Mouse (Mus musculus): ENCODE results near the gene Mfsd6. TPM values are rescaled to one million over a fixed set of nuclear protein-coding genes. Genes with fewer than 3 reads are reported as not detected.
A peak's percentile ranks its signal among the peaks of the same experiment; 100 is the strongest.

The Mfsd6 gene
- polyA plus RNA-seq, 1 experiment from 2014 or later = 12.1 TPM

DNA sequence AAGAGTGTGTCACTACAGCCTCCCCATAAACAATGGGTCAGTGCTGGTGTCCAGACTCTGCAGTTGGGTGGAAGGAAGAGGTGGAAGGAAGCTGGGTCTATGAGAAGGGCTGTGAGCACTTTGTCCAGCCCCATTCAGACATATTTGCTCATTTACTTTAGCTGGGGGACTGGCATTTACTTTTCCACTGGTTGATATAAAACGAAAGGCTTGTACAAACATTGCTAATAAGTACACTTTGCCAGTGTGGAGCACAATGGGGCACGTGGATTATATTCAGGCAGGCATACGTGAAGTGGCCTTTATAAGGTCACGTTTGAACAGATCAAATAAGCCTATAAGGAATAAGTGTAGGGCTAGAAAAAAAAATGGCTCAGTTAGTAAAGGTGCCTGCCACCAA, 43.7 kb downstream of the Mfsd6 start:
- 65% methylated on average over 4 of the region's 4 CpGs for WGBS
- Histone ChIP-seq H3K9me3 (replicated peaks; ENCODE audit: control insufficient read depth, low read length, poor library complexity, severe bottlenecking) (no peaks in the 10 kb centered on the region), H3K4me2 (ENCODE audit: low read length) (no peak overlapping the region), H3K4me3 (ENCODE audit: low read depth, low read length) (no peak overlapping the region), H3K4me1 (ENCODE audit: control insufficient read depth, insufficient read depth, low read length) (no peaks in the 10 kb centered on the region), H3K27me3 (ENCODE audit: control insufficient read depth, insufficient read depth, low read depth, low read length) (no peaks in the 10 kb centered on the region), H3K27ac (ENCODE audit: low read length) (no peak overlapping the region), H3K36me3 (ENCODE audit: control insufficient read depth, insufficient read depth, low read length) (no peaks in the 10 kb centered on the region; the same call in 1 of the 2 replicates), H3K9ac (ENCODE audit: low read depth, low read length) (no peak overlapping the region)
- ATAC-seq = no peak

DNA sequence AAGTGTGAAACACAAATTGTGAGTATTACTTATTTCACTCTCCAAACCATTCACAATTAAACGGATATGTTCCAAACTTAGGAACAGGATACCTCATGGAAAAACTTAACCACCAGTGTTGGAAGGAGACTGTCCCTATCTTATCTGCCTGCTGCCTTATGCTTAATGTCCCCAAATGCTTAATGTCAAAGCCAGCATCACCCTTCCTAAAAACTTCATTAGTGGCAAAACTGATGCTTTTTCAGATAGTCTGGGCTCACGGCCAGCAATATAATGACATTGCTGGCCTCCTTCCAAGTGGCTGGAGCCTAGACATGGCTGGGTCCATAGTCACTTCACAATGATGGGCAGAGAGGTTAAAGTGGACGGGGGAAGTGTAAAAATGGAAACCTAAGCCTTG, 50.6 kb downstream of the Mfsd6 start:
- H3K27me3 ChIP-seq (ENCODE audit: control insufficient read depth, insufficient read depth, low read depth, low read length) = no peaks in the 10 kb centered on the region
- no peaks in the 10 kb centered on the region for H3K36me3 ChIP-seq (ENCODE audit: control insufficient read depth, insufficient read depth, low read length)
- ATAC-seq = no peak
- H3K4me3 ChIP-seq (ENCODE audit: low read depth, low read length) = no peak overlapping the region
- H3K27ac ChIP-seq (ENCODE audit: low read length) = no peak overlapping the region
- 57% methylated on average over 3 of the region's 3 CpGs for WGBS
- H3K4me1 ChIP-seq (ENCODE audit: control insufficient read depth, insufficient read depth, low read length) = peaks cover 2% of the 10 kb centered on the region; the same call in 1 of the 2 replicates
- H3K4me2 ChIP-seq (ENCODE audit: low read length) = no peak overlapping the region
- no peak overlapping the region for H3K9ac ChIP-seq (ENCODE audit: low read depth, low read length)
- H3K9me3 ChIP-seq (replicated peaks; ENCODE audit: control insufficient read depth, low read length, poor library complexity, severe bottlenecking) = no peaks in the 10 kb centered on the region

DNA sequence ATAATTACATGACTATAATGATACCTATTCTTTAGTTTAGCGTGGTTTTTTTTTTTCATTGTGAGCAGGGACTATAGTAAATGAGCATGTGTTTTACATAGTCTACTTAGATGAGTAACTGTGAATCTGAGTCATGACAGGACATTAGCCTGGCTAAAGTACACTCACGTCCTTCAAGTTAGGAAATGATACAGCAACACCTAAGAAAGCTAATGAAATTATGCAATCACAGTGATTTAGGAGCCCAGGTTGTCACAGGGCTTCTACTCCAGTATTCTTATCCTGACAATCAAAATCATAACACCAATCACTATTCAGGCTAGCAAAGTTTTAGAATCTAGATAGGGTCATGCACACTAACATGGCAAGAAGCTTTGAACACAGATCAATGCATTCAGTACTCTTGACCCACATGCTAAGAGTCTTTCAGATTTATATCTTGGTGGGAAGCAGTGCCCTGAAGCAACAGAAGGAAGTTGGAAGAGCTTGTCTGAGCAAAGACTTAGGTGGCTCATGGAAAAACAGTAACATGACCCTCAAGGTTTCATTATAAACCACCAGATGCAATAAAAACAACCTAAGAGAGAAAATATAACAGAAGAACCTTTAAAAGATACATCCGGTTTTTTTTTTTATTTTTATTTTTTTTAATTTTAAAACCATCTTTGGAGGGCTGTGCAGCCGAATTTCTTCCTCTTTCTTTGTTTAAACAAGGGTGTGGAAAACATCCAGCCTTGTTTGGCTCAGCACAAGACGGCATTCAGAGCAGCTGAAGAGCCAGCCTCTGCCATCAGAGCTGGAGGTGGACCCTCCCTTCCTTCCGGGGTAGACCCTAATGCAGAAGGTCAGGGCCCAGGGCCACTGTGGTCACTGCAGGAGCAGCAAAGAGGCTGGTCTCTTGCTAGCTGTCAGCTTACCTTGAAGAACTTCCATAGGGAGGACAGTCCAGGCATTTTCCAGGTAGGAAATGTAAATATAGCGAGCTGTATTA, 51.4 kb downstream of the Mfsd6 start:
- no peak overlapping the region for H3K27ac ChIP-seq (ENCODE audit: low read length)
- no peaks in the 10 kb centered on the region for H3K9me3 ChIP-seq (replicated peaks; ENCODE audit: control insufficient read depth, low read length, poor library complexity, severe bottlenecking)
- peaks cover 2% of the 10 kb centered on the region; the same call in 1 of the 2 replicates for H3K4me1 ChIP-seq (ENCODE audit: control insufficient read depth, insufficient read depth, low read length)
- ATAC-seq = peak; percentile 34; the same call in 1 of the 2 replicates
- H3K9ac ChIP-seq (ENCODE audit: low read depth, low read length) = no peak overlapping the region
- H3K36me3 ChIP-seq (ENCODE audit: control insufficient read depth, insufficient read depth, low read length) = no peaks in the 10 kb centered on the region
- H3K27me3 ChIP-seq (ENCODE audit: control insufficient read depth, insufficient read depth, low read depth, low read length) = no peaks in the 10 kb centered on the region
- no peak overlapping the region for H3K4me3 ChIP-seq (ENCODE audit: low read depth, low read length)
- WGBS = 75% methylated on average over 7 of the region's 7 CpGs
- no peak overlapping the region for H3K4me2 ChIP-seq (ENCODE audit: low read length)

DNA sequence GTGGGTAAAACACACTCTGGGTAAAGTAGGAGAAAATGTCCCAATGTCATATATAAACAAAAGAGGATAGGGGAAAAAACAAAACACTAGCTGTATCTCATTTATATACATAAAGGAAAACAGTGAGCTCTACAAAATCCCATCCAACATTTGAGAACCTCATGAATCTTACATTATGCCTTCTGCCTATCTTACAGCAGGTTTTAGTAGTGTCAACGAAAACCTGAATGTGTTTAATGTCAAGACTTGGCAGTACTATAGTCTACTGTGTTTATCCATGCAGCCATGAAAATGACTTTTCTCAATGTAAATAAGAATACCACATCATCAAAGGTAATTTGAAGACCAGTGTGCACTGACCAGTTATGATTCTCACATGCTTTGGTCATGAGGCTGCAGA, 57.3 kb downstream of the Mfsd6 start:
- no peak overlapping the region for H3K4me3 ChIP-seq (ENCODE audit: low read depth, low read length)
- WGBS = 79% methylated on average over 1 of the region's 1 CpGs
- no peaks in the 10 kb centered on the region for H3K27me3 ChIP-seq (ENCODE audit: control insufficient read depth, insufficient read depth, low read depth, low read length)
- H3K36me3 ChIP-seq (ENCODE audit: control insufficient read depth, insufficient read depth, low read length) = no peaks in the 10 kb centered on the region
- no peak overlapping the region for H3K9ac ChIP-seq (ENCODE audit: low read depth, low read length)
- no peak for ATAC-seq
- no peaks in the 10 kb centered on the region for H3K9me3 ChIP-seq (replicated peaks; ENCODE audit: control insufficient read depth, low read length, poor library complexity, severe bottlenecking)
- H3K4me2 ChIP-seq (ENCODE audit: low read length) = no peak overlapping the region
- 0 out of 2 replicates have a peak, but pooled peaks cover 5% of the 10 kb centered on the region for H3K4me1 ChIP-seq (ENCODE audit: control insufficient read depth, insufficient read depth, low read length)
- no peak overlapping the region for H3K27ac ChIP-seq (ENCODE audit: low read length)

DNA sequence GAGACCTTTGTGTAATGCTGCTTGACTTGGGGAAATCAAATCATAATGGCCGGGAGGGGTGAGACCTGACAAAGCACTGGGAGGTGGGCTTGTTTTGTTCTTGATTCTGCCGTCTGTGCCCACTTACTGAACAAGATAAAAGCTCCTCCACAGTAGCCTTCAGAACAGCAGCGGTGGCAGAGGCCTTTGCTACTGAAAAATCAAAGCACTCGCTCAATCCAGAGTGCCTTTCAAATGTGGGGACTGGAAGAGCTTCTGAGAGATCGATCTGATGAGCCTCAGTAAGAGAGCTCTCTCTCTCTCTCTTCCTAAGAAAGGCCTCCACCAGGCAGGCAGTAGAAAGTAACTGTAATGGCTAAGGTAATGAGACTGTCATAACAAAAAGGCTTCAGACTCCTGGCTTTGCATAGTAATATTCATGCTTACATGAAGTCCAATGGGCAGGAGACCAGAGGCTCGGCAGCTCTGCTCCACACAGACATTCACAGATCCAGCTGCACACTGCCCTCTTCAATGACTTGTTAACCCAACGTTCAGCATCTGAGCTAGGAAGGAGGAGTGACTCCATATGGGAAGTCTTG, 58.4 kb downstream of the Mfsd6 start:
- no peak overlapping the region for H3K4me2 ChIP-seq (ENCODE audit: low read length)
- no peaks in the 10 kb centered on the region for H3K27me3 ChIP-seq (ENCODE audit: control insufficient read depth, insufficient read depth, low read depth, low read length)
- peak; percentile 53; the same call in 1 of the 2 replicates for ATAC-seq
- H3K9me3 ChIP-seq (replicated peaks; ENCODE audit: control insufficient read depth, low read length, poor library complexity, severe bottlenecking) = no peaks in the 10 kb centered on the region
- H3K9ac ChIP-seq (ENCODE audit: low read depth, low read length) = no peak overlapping the region
- no peaks in the 10 kb centered on the region for H3K36me3 ChIP-seq (ENCODE audit: control insufficient read depth, insufficient read depth, low read length)
- H3K27ac ChIP-seq (ENCODE audit: low read length) = no peak overlapping the region; the same call in 1 of the 2 replicates
- 0 out of 2 replicates have a peak, but pooled peaks cover 5% of the 10 kb centered on the region for H3K4me1 ChIP-seq (ENCODE audit: control insufficient read depth, insufficient read depth, low read length)
- 23% methylated on average over 7 of the region's 7 CpGs for WGBS
- no peak overlapping the region for H3K4me3 ChIP-seq (ENCODE audit: low read depth, low read length)

DNA sequence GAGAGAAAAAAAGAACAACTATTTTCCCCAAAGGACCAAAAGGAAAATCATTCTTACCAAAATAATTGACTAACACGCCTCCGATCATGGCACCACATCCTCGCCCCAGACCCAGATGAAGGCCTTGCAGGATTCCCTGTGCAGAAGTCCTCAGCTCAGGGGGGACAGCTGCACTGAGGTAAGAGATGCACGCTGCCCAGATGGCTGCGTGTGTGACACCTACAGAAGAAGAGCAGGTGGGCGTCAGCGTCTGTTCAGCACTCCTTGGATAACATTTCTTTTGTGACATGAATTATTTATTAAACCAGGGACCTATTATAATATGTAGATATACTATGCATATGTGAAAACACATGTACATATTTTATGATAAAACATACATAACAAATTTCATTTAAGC, 64.0 kb downstream of the Mfsd6 start:
- H3K27ac ChIP-seq (ENCODE audit: low read length) = no peak overlapping the region
- 86% methylated on average over 7 of the region's 7 CpGs for WGBS
- ATAC-seq = no peak

DNA sequence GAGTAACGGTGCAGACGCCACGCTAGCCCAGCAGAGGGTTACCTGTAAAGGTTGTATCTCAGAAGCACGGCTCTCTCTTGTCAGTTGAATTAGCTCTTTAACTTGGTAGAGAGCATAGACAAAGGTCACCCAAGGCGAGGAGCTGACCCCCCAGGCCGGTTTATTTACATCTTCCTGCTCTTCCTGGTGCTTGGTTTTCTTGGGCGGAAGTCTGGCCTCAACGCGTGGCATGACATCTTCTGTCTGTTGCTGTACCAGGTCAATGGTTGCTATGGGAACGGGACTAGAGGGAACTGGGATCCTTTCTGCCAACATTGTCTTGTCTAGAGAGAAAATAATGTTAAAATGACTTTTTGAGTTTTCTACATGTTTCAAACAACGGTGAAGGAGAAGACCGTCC, 66.5 kb downstream of the Mfsd6 start:
- no peaks in the 10 kb centered on the region for H3K4me1 ChIP-seq (ENCODE audit: control insufficient read depth, insufficient read depth, low read length)
- no peak overlapping the region for H3K9ac ChIP-seq (ENCODE audit: low read depth, low read length)
- no peaks in the 10 kb centered on the region for H3K9me3 ChIP-seq (replicated peaks; ENCODE audit: control insufficient read depth, low read length, poor library complexity, severe bottlenecking)
- no peaks in the 10 kb centered on the region for H3K27me3 ChIP-seq (ENCODE audit: control insufficient read depth, insufficient read depth, low read depth, low read length)
- ATAC-seq = no peak
- WGBS = 79% methylated on average over 12 of the region's 12 CpGs
- H3K27ac ChIP-seq (ENCODE audit: low read length) = no peak overlapping the region
- no peak overlapping the region for H3K4me2 ChIP-seq (ENCODE audit: low read length)
- no peak overlapping the region for H3K4me3 ChIP-seq (ENCODE audit: low read depth, low read length)
- H3K36me3 ChIP-seq (ENCODE audit: control insufficient read depth, insufficient read depth, low read length) = peaks cover 11% of the 10 kb centered on the region; the same call in 1 of the 2 replicates

More for the DNA sequence above, 64.0 kb downstream of the Mfsd6 start:
- H3K27me3 ChIP-seq (ENCODE audit: control insufficient read depth, insufficient read depth, low read depth, low read length) = no peaks in the 10 kb centered on the region
- H3K4me3 ChIP-seq (ENCODE audit: low read depth, low read length) = no peak overlapping the region
- no peak overlapping the region for H3K9ac ChIP-seq (ENCODE audit: low read depth, low read length)
- no peaks in the 10 kb centered on the region for H3K9me3 ChIP-seq (replicated peaks; ENCODE audit: control insufficient read depth, low read length, poor library complexity, severe bottlenecking)
- no peaks in the 10 kb centered on the region for H3K4me1 ChIP-seq (ENCODE audit: control insufficient read depth, insufficient read depth, low read length)
- no peak overlapping the region for H3K4me2 ChIP-seq (ENCODE audit: low read length)
- peaks cover 11% of the 10 kb centered on the region; the same call in 1 of the 2 replicates for H3K36me3 ChIP-seq (ENCODE audit: control insufficient read depth, insufficient read depth, low read length)

DNA sequence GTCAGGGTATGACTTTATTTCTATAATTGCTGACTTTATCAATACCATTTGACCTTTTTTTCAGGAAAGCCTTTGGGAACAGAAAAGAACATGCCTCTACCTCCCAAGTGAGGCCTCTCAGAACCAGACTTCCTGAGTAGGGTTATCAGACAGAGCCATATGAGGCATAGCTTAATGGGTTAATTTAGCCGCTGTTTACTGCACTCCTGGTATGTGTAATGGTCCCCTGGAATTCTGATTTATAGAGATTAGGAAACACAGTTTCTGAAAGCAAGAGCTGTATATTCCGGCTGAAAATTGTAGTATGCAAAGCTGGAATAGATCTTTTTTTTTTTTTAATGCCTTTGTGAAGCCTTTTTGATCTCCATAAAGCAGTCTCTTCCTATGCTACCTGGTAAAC, 67.0 kb downstream of the Mfsd6 start:
- peaks cover 11% of the 10 kb centered on the region; the same call in 1 of the 2 replicates for H3K36me3 ChIP-seq (ENCODE audit: control insufficient read depth, insufficient read depth, low read length)
- H3K27me3 ChIP-seq (ENCODE audit: control insufficient read depth, insufficient read depth, low read depth, low read length) = no peaks in the 10 kb centered on the region
- H3K4me2 ChIP-seq (ENCODE audit: low read length) = no peak overlapping the region
- H3K27ac ChIP-seq (ENCODE audit: low read length) = no peak overlapping the region
- 93% methylated on average over 2 of the region's 2 CpGs for WGBS
- no peaks in the 10 kb centered on the region for H3K4me1 ChIP-seq (ENCODE audit: control insufficient read depth, insufficient read depth, low read length)
- ATAC-seq = no peak
- no peak overlapping the region for H3K4me3 ChIP-seq (ENCODE audit: low read depth, low read length)
- no peaks in the 10 kb centered on the region for H3K9me3 ChIP-seq (replicated peaks; ENCODE audit: control insufficient read depth, low read length, poor library complexity, severe bottlenecking)
- no peak overlapping the region for H3K9ac ChIP-seq (ENCODE audit: low read depth, low read length)

DNA sequence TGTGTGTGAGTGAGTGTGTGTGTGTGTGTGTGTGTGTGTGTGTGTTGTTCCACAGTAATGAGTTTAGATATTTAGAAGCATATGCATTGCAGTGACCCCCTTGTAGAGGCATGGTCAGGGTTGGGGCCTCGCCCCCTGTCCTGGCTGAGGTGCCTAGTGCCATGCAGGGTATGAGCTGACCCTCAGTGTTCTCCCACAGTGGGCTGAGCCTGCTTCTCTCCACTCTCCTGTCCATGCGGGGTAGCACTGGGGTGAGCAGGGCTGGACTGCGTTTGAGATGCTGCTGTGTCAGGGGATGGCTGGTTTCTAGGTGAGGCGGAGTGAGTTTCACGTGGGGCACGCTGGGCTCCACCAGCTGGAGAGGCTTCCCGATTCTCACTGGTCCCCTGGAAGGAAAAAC, 69.1 kb downstream of the Mfsd6 start:
- Histone ChIP-seq H3K27me3 (ENCODE audit: control insufficient read depth, insufficient read depth, low read depth, low read length) (no peaks in the 10 kb centered on the region), H3K4me3 (ENCODE audit: low read depth, low read length) (no peak overlapping the region), H3K9ac (ENCODE audit: low read depth, low read length) (no peak overlapping the region), H3K4me2 (ENCODE audit: low read length) (no peak overlapping the region), H3K36me3 (ENCODE audit: control insufficient read depth, insufficient read depth, low read length) (peaks cover 11% of the 10 kb centered on the region; the same call in 1 of the 2 replicates), H3K27ac (ENCODE audit: low read length) (no peak overlapping the region), H3K9me3 (replicated peaks; ENCODE audit: control insufficient read depth, low read length, poor library complexity, severe bottlenecking) (no peaks in the 10 kb centered on the region), H3K4me1 (ENCODE audit: control insufficient read depth, insufficient read depth, low read length) (no peaks in the 10 kb centered on the region)
- WGBS = 92% methylated on average over 7 of the region's 7 CpGs
- no peak for ATAC-seq

Data from midbrain, embryonic 16.5 days (tissue).